Mouse (Mus musculus) bone marrow macrophage, adult 2 months (primary cell): ENCODE measurements around the gene Plau.

ENCODE experiments used
- CTCF ChIP-seq: IDR thresholded peaks from 2 replicates; pipeline ENCODE4 v1.5.1; 2012; ENCODE audit warnings: low read depth, mild to moderate bottlenecking, low read length, moderate library complexity
- POLR2A ChIP-seq: IDR thresholded peaks from 2 replicates; pipeline ENCODE4 v1.6.1; 2012; ENCODE audit warnings: mild to moderate bottlenecking, low read depth, low read length, borderline replicate concordance

- TF ChIP-seq CTCF, result no peak
- TF ChIP-seq POLR2A, result no peak
These were observed 4.5 kb upstream of the Plau start for GRCm38 (mm10) chr14:20831915-20832314.
